Mouse (Mus musculus) forebrain, embryonic 16.5 days (tissue): ENCODE results near the gene Ccdc153. TPM values are rescaled to one million over a fixed set of nuclear protein-coding genes. Genes with fewer than 3 reads are reported as not detected.

Experiments used
- ATAC-seq: fragments of 200-750 bp; cut with Nextera tagmentation; 2 replicates; pipeline ENCODE4 v1.8.0; 2017; ENCODE audit warnings: mild to moderate bottlenecking, moderate library complexity
- H3K27ac ChIP-seq: fragments of 300-500 bp; sonication (generic); 2 replicates; pipeline ENCODE4 v1.5.1; 2014; ENCODE audit warnings: low read length, control low read depth
- H3K27me3 ChIP-seq: fragments of 300-500 bp; sonication (generic); replicated peaks from 2 replicates; pipeline ENCODE4 v1.6.1; 2014; ENCODE audit warnings: low read length; ENCODE audit not compliant: control insufficient read depth, insufficient read depth
- H3K36me3 ChIP-seq: fragments of 300-500 bp; sonication (generic); 2 replicates; pipeline ENCODE4 v1.6.1; 2014; ENCODE audit not compliant: control insufficient read depth, insufficient read depth
- H3K4me1 ChIP-seq: fragments of 300-500 bp; sonication (generic); replicated peaks from 2 replicates; pipeline ENCODE4 v1.6.1; 2014; ENCODE audit warnings: low read length; ENCODE audit not compliant: control insufficient read depth, insufficient read depth
- H3K4me2 ChIP-seq: fragments of 300-500 bp; sonication (generic); 2 replicates; pipeline ENCODE4 v1.6.1; 2014; ENCODE audit warnings: mild to moderate bottlenecking, low read length, control low read depth
- H3K4me3 ChIP-seq: fragments of 300-500 bp; sonication (generic); replicated peaks from 2 replicates; pipeline ENCODE4 v1.5.1; 2014; ENCODE audit warnings: mild to moderate bottlenecking, low read length, control low read depth
- H3K9ac ChIP-seq: fragments of 300-500 bp; sonication (generic); replicated peaks from 2 replicates; pipeline ENCODE4 v1.6.1; 2014; ENCODE audit warnings: low read depth, low read length, control low read depth
- H3K9me3 ChIP-seq: fragments of 300-500 bp; sonication (generic); 2 replicates; pipeline ENCODE4 v1.6.1; 2016; ENCODE audit warnings: low read length; ENCODE audit not compliant: control insufficient read depth
- WGBS: fragments of 180-500 bp; shearing (Covaris S2); extraction: QIAGEN DNeasy Blood & Tissue Kit; methylation state at CpG from one replicate; pipeline ENCODE4 v1.1.7; 2014; 5-methylcytosine and 5-hydroxymethylcytosine counted together
- polyA plus RNA-seq: library from polyadenylated mRNA; unstranded; fragments of >200 nt; fragmentation: Nextera tagmentation; extraction: Ambion mirVana; gene quantifications from 2 replicates; pipeline ENCODE4 v1.2.1, GENCODE M21; 2015

The Ccdc153 gene
- 0.48 TPM in 1 of 2 replicates, not detected in the other for polyA plus RNA-seq

GRCm38 (mm10) chr9:44240399-44240798 lies at the start of gene Ccdc153:
Gene Ccdc153, plus strand, starts transcription at chr9:44240676.
- no peaks in the 10 kb centered on the region for H3K9me3 ChIP-seq
- no peak for ATAC-seq
- no peaks in the 10 kb centered on the region for H3K27me3 ChIP-seq
- H3K36me3 ChIP-seq: no peaks in the 10 kb centered on the region
- no peak within 1 kb of the TSS for H3K27ac ChIP-seq
- no peak within 1 kb of the TSS for H3K9ac ChIP-seq
- 47% methylated on average over 2 of the region's 2 CpGs for WGBS
- H3K4me2 ChIP-seq: no peak within 1 kb of the TSS
- H3K4me3 ChIP-seq: no peak within 1 kb of the TSS
- H3K4me1 ChIP-seq: 0 out of 2 replicates have a peak, but pooled peaks cover 2% of the 10 kb centered on the region

GRCm38 (mm10) chr9:44191166-44191565 lies 49.3 kb upstream of the Ccdc153 start:
- Histone ChIP-seq H3K27ac (no peak overlapping the region), H3K4me1 (peaks cover 11% of the 10 kb centered on the region), H3K27me3 (no peaks in the 10 kb centered on the region), H3K9me3 (no peaks in the 10 kb centered on the region), H3K36me3 (no peaks in the 10 kb centered on the region), H3K4me3 (no peak overlapping the region), H3K9ac (no peak overlapping the region), H3K4me2 (no peak overlapping the region)
- ATAC-seq: no peak
- 64% methylated on average over 3 of the region's 3 CpGs for WGBS

GRCm38 (mm10) chr9:44192312-44192711 lies 48.2 kb upstream of the Ccdc153 start:
- Histone ChIP-seq H3K27me3 (no peaks in the 10 kb centered on the region), H3K36me3 (no peaks in the 10 kb centered on the region), H3K4me1 (peaks cover 11% of the 10 kb centered on the region), H3K4me2 (no peak overlapping the region), H3K9ac (no peak overlapping the region), H3K9me3 (no peaks in the 10 kb centered on the region), H3K27ac (no peak overlapping the region), H3K4me3 (no peak overlapping the region)
- 93% methylated on average over 3 of the region's 3 CpGs for WGBS
- ATAC-seq: no peak

GRCm38 (mm10) chr9:44192794-44193193 lies 47.7 kb upstream of the Ccdc153 start:
- Histone ChIP-seq H3K27ac (no peak overlapping the region), H3K27me3 (no peaks in the 10 kb centered on the region), H3K4me2 (no peak overlapping the region), H3K9me3 (no peaks in the 10 kb centered on the region), H3K4me3 (no peak overlapping the region), H3K9ac (no peak overlapping the region), H3K4me1 (peaks cover 9% of the 10 kb centered on the region), H3K36me3 (0 out of 2 replicates have a peak, but pooled peaks cover 2% of the 10 kb centered on the region)
- ATAC-seq: no peak
- 91% methylated on average over 5 of the region's 5 CpGs for WGBS

- Histone ChIP-seq H3K27me3 (no peaks in the 10 kb centered on the region), H3K9me3 (no peaks in the 10 kb centered on the region), H3K9ac (no peak overlapping the region), H3K4me1 (no peaks in the 10 kb centered on the region), H3K27ac (no peak overlapping the region), H3K4me2 (no peak overlapping the region), H3K36me3 (peaks cover 4% of the 10 kb centered on the region; the same call in 1 of the 2 replicates), H3K4me3 (no peak overlapping the region)
- no peak for ATAC-seq
- WGBS: 94% methylated on average over 1 of the region's 1 CpGs
Observed at GRCm38 (mm10) chr9:44194000-44194399, 46.5 kb upstream of the Ccdc153 start.

GRCm38 (mm10) chr9:44196354-44196753 lies 44.1 kb upstream of the Ccdc153 start:
- Histone ChIP-seq H3K4me1 (no peaks in the 10 kb centered on the region), H3K4me2 (no peak overlapping the region), H3K36me3 (peaks cover 9% of the 10 kb centered on the region), H3K4me3 (no peak overlapping the region), H3K27ac (no peak overlapping the region), H3K9ac (no peak overlapping the region), H3K27me3 (no peaks in the 10 kb centered on the region), H3K9me3 (no peaks in the 10 kb centered on the region)
- 97% methylated on average over 4 of the region's 4 CpGs for WGBS
- no peak for ATAC-seq

GRCm38 (mm10) chr9:44199166-44199565 lies 41.3 kb upstream of the Ccdc153 start:
- ATAC-seq: no peak
- 79% methylated on average over 3 of the region's 3 CpGs for WGBS
- peaks cover 9% of the 10 kb centered on the region for H3K36me3 ChIP-seq
- no peak overlapping the region for H3K27ac ChIP-seq
- H3K9me3 ChIP-seq: no peaks in the 10 kb centered on the region
- no peaks in the 10 kb centered on the region for H3K27me3 ChIP-seq
- no peak overlapping the region for H3K4me3 ChIP-seq
- H3K9ac ChIP-seq: no peak overlapping the region
- no peak overlapping the region for H3K4me2 ChIP-seq
- H3K4me1 ChIP-seq: no peaks in the 10 kb centered on the region

GRCm38 (mm10) chr9:44199580-44199979 lies 40.9 kb upstream of the Ccdc153 start:
- Histone ChIP-seq H3K4me1 (no peaks in the 10 kb centered on the region), H3K27me3 (no peaks in the 10 kb centered on the region), H3K9me3 (no peaks in the 10 kb centered on the region), H3K27ac (no peak overlapping the region), H3K4me2 (no peak overlapping the region), H3K9ac (no peak overlapping the region), H3K4me3 (no peak overlapping the region), H3K36me3 (peaks cover 9% of the 10 kb centered on the region)
- ATAC-seq: no peak

GRCm38 (mm10) chr9:44200458-44200857 lies 40.0 kb upstream of the Ccdc153 start:
- H3K36me3 ChIP-seq: peaks cover 9% of the 10 kb centered on the region
- 82% methylated on average over 3 of the region's 3 CpGs for WGBS
- no peak overlapping the region for H3K4me2 ChIP-seq
- H3K27ac ChIP-seq: no peak overlapping the region
- ATAC-seq: no peak
- no peaks in the 10 kb centered on the region for H3K27me3 ChIP-seq
- H3K4me1 ChIP-seq: no peaks in the 10 kb centered on the region
- H3K9ac ChIP-seq: no peak overlapping the region
- H3K9me3 ChIP-seq: no peaks in the 10 kb centered on the region
- no peak overlapping the region for H3K4me3 ChIP-seq

- Histone ChIP-seq H3K4me3 (no peak overlapping the region), H3K4me1 (no peaks in the 10 kb centered on the region), H3K27ac (no peak overlapping the region), H3K36me3 (no peaks in the 10 kb centered on the region), H3K9me3 (peaks cover 2% of the 10 kb centered on the region; the same call in 1 of the 2 replicates), H3K27me3 (no peaks in the 10 kb centered on the region), H3K9ac (no peak overlapping the region), H3K4me2 (no peak overlapping the region)
- 97% methylated on average over 2 of the region's 2 CpGs for WGBS
- no peak for ATAC-seq
Observed at GRCm38 (mm10) chr9:44207840-44208239, 32.6 kb upstream of the Ccdc153 start.
